Mouse (Mus musculus) large intestine, adult 2 months (tissue): ENCODE results near the gene Tdpoz5. TPM values are rescaled to one million over a fixed set of nuclear protein-coding genes. Genes with fewer than 3 reads are reported as not detected.
"Not testable (repeated sequence)": the region's sequence is repeated elsewhere in the genome, so short reads cannot be mapped to it uniquely, and the experiment has no call there.

ENCODE experiments used
- DNase-seq: peaks from one replicate; pipeline ENCODE4 v3.0.0-alpha.2; 2012; ENCODE audit warnings: low read depth, low spot score
- WGBS: fragments of 180-500 bp; shearing (Covaris S2); methylation state at CpG from one replicate; pipeline ENCODE4 v1.1.7; 2018; 5-methylcytosine and 5-hydroxymethylcytosine counted together
- polyA plus RNA-seq: library from polyadenylated mRNA; depleted of rRNA; stranded (reverse); fragments of >200 nt; gene quantifications from 2 replicates; pipeline ENCODE4 v1.2.3, GENCODE M21; 2012; rRNA removed

The Tdpoz5 gene
- not detected in 2 replicates for polyA plus RNA-seq

- 85% methylated on average over 3 of the region's 4 CpGs for WGBS
- not testable (repeated sequence) for DNase-seq
Measured at GRCm38 (mm10) chr3:93961214-93961613, at the start of gene Tdpoz5. Tdpoz5 (minus strand) TSS chr3:93961314.

- 94% methylated on average over 6 of the region's 6 CpGs for WGBS
- not testable (repeated sequence) for DNase-seq
Measured at GRCm38 (mm10) chr3:93968938-93969337, 7.8 kb upstream of the Tdpoz5 start.

GRCm38 (mm10) chr3:93943443-93943842, 17.7 kb downstream of the Tdpoz5 start, which contains the start of gene Gm9117:
Gm9117 (minus strand) TSS chr3:93943543.
- not testable (repeated sequence) for DNase-seq
- WGBS, result 68% methylated on average over 3 of the region's 4 CpGs

DNA sequence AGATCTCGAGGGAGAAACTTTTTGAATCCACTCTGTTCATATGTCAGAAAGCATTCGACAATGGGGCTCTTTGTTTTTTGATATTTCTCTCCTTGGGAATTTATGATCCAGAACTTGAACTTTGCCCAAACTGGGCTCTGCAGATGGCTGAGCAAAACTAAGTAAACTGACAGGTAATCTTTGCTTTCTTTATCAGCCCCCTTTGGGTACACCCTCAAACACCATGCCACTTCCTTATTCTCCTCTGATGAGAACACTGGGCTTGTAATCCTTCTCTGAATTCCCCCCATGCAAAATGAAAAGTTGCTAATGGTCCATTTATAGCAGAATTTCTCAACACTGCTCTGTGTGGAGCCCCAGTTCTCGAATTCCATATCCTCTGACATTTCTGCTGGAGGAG, 22.7 kb downstream of the Tdpoz5 start:
- DNase-seq, result not testable (repeated sequence)
- 14% methylated on average over 1 of the region's 3 CpGs for WGBS

Other genes starting within 250 kb of the Tdpoz5 start
- not detected in 2 replicates for gene Gm5773, start 188.3 kb downstream of the Tdpoz5 start, polyA plus RNA-seq
- not detected in 2 replicates for gene Tdpoz4, start 164.9 kb downstream of the Tdpoz5 start, polyA plus RNA-seq
- not detected in 2 replicates for gene Tdpoz3, start 135.3 kb downstream of the Tdpoz5 start, polyA plus RNA-seq
- gene Gm9117, start 17.8 kb downstream of the Tdpoz5 start, polyA plus RNA-seq, result 0.17 and 0.27 TPM in 2 replicates
- gene Gm9125, start 93.6 kb upstream of the Tdpoz5 start, polyA plus RNA-seq, result 0.12 TPM in 1 of 2 replicates, not detected in the other
- gene Gm10697, start 111.3 kb upstream of the Tdpoz5 start, polyA plus RNA-seq, result not detected in 2 replicates
- not detected in 2 replicates for gene Gm10696, start 216.9 kb upstream of the Tdpoz5 start, polyA plus RNA-seq
- gene Gm5286, start 235.4 kb upstream of the Tdpoz5 start, polyA plus RNA-seq, result not detected in 2 replicates